Mouse (Mus musculus) common myeloid progenitor, adult 5-6 weeks (primary cell): ENCODE data around the gene Tbc1d8b. TPM values are rescaled to one million over a fixed set of nuclear protein-coding genes. Genes with fewer than 3 reads are reported as not detected.

Source experiments
- ATAC-seq: replicated peaks from 2 replicates; pipeline ENCODE4 v1.8.0; 2016; ENCODE audit warnings: low read depth, mild to moderate bottlenecking, moderate TSS enrichment, inconsistent platforms; ENCODE audit not compliant: poor library complexity, severe bottlenecking
- total RNA-seq: library from RNA; stranded (forward); fragments of 200-1000, 187-1606 nt; gene quantifications from 2 replicates; pipeline ENCODE4 v1.2.3, GENCODE M21; 2017

The Tbc1d8b gene
- total RNA-seq, 1 experiment from 2014 or later, result 8.8 TPM

DNA sequence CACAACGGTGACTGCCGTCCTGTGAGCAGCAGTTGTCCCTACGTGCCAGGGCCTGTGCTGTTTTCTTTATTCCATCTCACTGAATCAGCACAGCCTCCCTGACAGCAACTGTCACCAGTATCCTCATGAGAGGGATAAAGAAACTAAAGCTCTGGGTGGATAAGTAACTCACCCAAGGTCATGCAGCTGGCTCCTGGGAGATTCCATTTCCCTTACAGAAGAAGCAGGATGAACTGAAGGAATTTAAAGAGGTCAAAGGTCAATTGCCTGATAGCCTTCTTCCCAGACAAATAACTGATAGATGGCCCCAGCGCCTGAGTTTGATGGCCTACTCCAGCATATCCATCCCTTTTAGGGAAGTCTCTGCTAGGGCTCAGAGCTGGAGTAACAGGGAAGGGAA is 92.6 kb downstream of the Tbc1d8b start:
- ATAC-seq, result no peak

DNA sequence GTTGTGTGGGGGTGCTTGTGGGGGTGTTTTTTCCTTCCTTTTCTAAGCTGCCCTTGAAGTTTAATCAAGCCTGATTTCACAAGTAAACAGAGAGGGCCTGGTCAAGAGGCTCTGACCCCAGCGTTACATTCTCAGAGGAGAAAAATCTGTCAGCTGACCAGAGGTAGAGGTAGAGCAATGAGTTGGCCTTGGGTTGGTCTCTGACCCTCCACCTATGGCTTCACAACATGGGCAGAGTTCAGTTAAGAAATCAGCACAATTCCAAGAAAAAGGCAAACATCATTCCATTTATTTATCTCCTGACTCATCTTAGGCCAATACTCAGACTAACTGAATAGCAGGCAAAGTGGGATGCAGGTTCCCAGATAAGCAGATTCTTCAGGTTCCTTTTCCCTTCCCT is 94.1 kb downstream of the Tbc1d8b start:
- ATAC-seq, result no peak

DNA sequence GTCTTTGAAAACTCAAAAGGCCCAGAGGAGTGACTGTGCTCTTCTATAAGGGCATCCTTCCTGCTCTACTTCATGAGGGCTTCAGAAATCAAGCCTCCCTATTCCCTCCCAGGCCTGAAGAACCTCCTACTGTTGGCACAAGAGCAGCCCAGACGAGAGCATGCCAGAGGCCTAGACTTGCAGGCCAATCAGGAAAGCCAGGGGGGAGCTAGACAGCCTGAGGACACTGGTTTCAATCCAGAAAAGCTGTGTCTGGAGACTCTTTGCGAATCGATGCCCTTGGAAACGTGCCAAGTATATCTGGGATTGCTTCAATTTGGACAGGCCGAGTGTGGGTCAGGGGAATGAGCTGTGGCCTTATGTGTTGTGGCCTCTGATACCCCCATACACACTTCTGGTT is 94.6 kb downstream of the Tbc1d8b start:
- no peak for ATAC-seq

DNA sequence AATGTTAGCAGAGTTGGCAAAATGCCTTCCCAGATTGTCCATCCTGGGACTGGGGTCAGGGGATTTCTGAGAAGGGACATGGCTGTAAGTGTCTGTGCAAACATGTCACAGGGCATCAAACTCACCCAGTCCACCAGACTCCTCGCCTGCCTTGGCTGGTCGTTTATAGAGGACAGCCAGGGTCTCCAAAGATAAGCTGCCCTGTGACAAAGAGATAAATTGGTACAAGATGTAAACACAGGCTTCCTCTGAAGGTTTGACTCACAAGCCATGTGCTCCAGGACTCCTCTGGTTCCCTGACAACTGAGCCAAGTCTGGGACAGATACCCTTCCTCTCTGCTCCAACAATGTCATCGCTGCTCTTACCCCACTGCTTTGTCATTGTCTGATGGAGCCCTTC is 96.2 kb downstream of the Tbc1d8b start:
- peak; percentile 42; the same call in 1 of the 2 replicates for ATAC-seq

DNA sequence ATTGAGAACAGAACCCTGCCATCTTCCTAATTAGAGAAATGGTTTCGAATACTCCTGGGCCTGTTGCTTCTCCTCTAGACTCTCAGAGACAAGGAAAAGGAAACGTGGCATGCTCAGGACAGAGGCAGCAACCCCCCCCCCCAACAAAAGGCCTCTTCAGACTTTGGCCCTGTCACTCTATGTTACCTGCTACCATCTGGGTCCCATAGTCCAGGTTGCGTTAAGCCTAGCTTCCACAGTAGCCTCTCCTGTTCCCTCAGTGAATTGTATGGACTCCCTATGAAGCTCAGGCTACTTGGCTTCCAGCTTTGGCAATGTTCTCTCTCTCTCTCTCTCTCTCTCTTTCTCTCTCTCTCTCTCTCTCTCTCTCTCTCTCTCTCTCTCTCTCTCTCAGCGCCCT is 96.8 kb downstream of the Tbc1d8b start:
- ATAC-seq, result no peak

DNA sequence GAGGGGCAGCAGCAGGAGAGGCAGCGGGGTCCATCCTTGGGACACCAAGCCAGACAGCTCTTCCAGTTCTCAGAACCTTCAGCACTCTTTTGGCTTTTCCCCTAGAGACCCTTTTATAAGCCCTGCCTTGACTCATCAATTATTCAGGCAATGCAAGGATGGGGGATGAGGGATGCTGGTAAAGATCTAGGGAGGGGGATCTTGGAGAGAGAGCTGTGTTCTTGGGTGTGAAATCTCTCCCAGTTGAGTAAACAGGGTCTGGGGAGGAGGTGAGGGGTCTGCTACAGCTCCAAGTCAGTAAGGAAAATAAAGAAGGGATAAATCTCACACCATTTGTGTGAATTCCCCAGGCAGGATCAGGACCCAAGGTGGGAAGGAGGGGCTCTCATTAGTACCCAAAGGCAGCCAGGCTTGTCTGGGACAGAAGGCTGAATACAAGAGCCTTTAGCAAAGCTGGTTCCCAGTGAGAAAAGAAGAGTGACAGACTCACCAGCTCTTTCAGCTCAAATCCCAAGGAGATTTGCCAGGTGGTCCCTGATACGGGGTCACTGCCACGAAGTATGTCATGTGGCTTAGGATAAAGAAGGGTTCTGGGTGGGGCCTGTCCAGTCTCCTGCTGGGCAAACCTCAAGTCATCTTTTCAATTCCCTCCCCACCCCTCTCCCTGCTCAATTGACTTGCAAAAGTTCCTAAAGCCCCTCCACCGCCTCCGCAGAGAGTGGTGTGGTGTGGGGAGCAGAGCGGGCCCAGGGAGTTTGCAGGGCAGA is 97.7 kb downstream of the Tbc1d8b start, which contains the start of gene Ripply1:
TSS of gene Ripply1 (minus strand) at position 76 of the 767 bp plus-strand sequence.
- ATAC-seq, result no peak

DNA sequence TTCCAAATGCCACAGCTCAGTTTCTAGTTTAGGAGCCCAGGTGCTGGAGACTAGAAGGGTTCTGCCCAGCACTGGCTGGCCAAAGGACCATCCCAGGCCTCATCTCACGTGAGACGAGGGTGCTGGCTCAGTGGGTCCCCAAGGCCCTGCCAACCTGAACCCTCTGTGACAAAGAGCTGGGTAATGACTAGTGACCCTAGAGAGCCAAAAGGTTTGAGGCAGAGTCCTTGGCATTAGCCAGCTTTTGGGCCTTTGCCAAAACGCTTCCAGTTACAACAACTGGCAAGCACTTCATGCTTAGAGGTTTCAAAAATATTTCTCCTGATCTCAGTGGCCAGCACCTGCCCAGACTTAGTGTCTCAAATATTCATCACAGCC is 98.2 kb downstream of the Tbc1d8b start:
- no peak for ATAC-seq

DNA sequence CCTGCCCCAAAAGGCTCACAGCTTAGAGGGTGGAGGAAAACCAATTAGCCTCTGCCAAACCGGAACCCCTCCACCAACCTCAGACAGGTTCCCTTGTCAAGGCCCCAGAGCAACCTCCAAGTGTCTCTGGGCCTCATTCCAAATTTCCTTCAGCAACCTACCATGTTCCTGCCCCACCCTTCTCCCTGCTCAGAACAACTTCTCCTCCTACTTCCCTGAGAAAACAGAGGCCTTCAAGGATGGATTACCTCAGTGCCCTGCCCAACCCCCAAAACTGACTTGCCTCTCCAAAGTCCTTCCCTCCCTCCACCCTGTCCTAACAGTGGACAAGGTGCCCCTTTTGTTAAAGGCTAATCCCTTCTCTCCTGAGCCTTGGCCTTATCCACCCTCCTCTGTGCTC is 101.0 kb downstream of the Tbc1d8b start:
- ATAC-seq, result peak; percentile 65

DNA sequence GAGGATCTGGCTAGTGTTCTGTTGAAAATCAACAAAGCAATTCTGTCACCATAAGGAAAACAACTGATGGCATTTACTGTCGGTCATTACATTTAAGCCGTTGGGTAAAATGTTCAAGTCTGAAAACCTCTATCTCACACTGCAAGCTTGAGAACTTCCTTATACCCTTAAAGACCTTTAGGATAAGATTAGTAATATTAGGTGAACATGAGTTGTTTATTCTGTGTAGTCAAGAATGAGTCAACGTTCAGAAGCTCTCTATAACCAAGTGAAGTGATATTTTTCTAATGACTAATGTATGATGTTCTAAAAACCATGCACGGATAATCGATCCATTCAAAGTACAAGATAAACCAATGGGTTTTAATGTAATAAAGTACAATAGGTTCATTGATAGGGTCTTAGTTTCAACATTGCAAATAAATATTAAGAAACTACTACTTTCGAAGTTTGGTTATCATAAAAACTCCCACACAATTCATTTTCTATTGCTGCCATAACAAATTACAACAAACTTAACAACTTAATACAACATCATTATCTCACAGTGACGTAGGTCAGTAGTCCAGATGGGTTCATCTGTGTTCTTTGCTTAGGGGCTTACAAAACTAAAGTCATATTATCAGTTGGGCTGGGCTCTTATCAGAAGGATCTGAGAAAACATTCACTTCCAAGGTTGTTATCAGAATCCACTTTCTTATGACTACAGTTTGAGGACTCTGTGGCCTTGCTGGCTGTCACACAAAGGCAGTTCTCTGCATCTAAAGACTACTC is 109.5 kb downstream of the Tbc1d8b start:
- no peak for ATAC-seq

DNA sequence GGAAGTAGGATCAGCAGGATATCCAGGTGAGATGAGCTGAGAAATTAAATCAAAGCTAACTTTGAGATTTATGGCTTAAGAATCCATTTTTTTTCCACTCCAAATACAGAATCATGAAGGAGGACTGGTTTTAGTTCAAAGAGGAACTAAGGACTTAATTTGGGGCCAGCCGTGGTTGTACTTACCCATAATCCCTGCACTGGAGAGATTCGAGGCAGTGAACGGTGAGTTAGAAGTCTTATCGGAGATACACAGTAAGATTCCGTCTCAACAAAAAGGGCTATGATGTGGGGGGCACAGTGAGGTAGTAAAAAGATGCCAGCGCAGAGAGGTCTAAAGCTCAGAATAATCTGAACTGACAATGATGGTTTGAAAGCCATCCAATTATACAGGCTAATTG is 111.2 kb downstream of the Tbc1d8b start:
- 0 out of 2 replicates have a peak, but pooled peaks have one; percentile 47 for ATAC-seq

DNA sequence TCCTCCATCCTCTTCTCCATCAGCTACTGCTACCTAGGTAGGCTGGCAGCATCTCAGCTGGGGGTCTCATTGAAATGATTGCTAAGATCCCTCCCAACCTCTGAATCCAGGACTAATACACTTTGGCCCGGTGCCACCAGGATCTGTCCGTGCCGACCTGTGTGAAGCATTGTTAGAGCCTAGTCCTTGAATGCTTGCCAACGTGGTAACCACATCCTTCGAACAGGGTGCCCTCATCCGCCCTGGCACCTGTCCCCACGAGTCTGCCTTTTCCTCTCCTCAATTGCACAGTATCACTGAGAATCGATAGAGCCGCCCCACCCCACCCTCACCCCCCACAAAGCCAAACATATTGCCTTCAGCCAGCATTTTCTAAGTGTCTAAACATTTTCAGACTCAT is 113.1 kb downstream of the Tbc1d8b start:
- peak; percentile 54 for ATAC-seq

DNA sequence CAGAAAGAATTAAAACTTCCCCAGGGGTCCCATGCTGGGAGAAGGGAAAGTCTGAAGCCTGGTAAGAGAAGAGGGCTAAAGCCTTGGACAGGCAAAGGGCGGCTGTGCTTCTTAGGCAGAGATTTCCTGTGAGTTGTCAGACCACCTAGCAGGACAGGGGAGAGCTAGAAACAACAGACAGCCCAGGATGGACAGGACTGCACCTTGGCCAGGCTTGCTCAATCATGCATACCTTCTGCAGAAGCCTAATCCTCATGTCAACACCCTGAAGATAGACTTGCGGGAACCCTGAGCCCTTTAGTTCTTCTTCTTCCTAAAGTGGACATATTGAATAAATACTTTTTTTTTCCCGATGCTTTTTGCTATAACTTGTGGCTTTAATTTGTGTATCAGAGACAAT is 115.2 kb downstream of the Tbc1d8b start:
- ATAC-seq, result no peak

DNA sequence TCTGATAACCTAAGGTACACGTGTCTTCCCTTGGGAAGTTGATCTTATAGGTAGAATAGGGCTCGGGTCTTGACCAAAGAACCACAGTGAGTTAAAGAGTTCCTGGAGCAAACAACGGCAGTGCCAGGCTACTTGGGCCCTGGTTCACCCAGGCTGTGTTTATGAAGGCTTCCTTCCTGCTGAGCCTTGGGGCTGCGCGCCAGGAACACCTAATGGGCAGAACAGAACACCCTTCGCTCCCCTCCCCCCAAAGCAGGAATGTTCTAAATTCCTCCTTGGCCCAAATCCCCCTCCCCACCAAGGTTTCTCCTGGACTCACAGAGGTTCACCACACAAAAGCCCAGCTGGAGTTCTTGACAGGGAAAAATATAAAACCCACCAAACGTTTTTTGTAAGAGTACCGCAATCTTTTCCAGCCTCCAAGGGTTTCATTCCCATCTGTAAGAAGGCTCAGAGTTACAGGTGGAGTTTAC is 115.6 kb downstream of the Tbc1d8b start, which contains the start of gene Cldn2:
TSS of gene Cldn2 (plus strand) at position 423 of the 473 bp plus-strand sequence.
- ATAC-seq, result no peak

Other genes with a start within 250 kb of the Tbc1d8b start
- gene D330045A20Rik, start 204.6 kb upstream of the Tbc1d8b start, total RNA-seq, result 2.1 and 4.0 TPM in 2 replicates
- gene Rnf128, start 121.7 kb upstream of the Tbc1d8b start, total RNA-seq, result 0.87 and 0.96 TPM in 2 replicates
- gene Gm15013, start 29.5 kb downstream of the Tbc1d8b start, total RNA-seq, result 1.0 and 1.2 TPM in 2 replicates
- gene Ripply1, start 97.4 kb downstream of the Tbc1d8b start, total RNA-seq, result not detected in 2 replicates
- gene Cldn2, start 115.8 kb downstream of the Tbc1d8b start, total RNA-seq, result not detected in 2 replicates
- 3.1 and 3.7 TPM in 2 replicates for gene Morc4, start 186.7 kb downstream of the Tbc1d8b start, total RNA-seq